Mouse (Mus musculus) stomach, postnatal 0 days (tissue): ENCODE data around the gene Ropn1l. TPM values are rescaled to one million over a fixed set of nuclear protein-coding genes. Genes with fewer than 3 reads are reported as not detected.

Experiments used
- ATAC-seq: fragments of 200-750 bp; cut with Nextera tagmentation; 2 replicates; pipeline ENCODE4 v1.8.0; 2017; ENCODE audit not compliant: low FRiP score, low TSS enrichment
- DNase-seq: peaks from one replicate; pipeline ENCODE4 v3.0.0-alpha.2; 2016; ENCODE audit warnings: low spot score
- H3K27ac ChIP-seq: fragments of 300-500 bp; sonication (generic); replicated peaks from 2 replicates; pipeline ENCODE4 v1.5.1; 2014; ENCODE audit warnings: mild to moderate bottlenecking, control low read depth
- H3K27me3 ChIP-seq: fragments of 300-500 bp; sonication (generic); 2 replicates; pipeline ENCODE4 v1.6.1; 2014; ENCODE audit warnings: low read length; ENCODE audit not compliant: control insufficient read depth, insufficient read depth
- H3K36me3 ChIP-seq: fragments of 300-500 bp; sonication (generic); 2 replicates; pipeline ENCODE4 v1.6.1; 2014; ENCODE audit warnings: low read length, mixed read lengths; ENCODE audit not compliant: control insufficient read depth, insufficient read depth
- H3K4me1 ChIP-seq: fragments of 300-500 bp; sonication (generic); replicated peaks from 2 replicates; pipeline ENCODE4 v1.6.1; 2014; ENCODE audit warnings: antibody characterized with exemption; ENCODE audit not compliant: control insufficient read depth, insufficient read depth
- H3K4me2 ChIP-seq: fragments of 300-500 bp; sonication (generic); replicated peaks from 2 replicates; pipeline ENCODE4 v1.6.1; 2014; ENCODE audit warnings: low read depth, mild to moderate bottlenecking, control low read depth, moderate library complexity
- H3K4me3 ChIP-seq: fragments of 300-500 bp; sonication (generic); 2 replicates; pipeline ENCODE4 v1.5.1; 2014; ENCODE audit warnings: low read depth, low read length, control low read depth
- H3K9ac ChIP-seq: fragments of 300-500 bp; sonication (generic); 2 replicates; pipeline ENCODE4 v1.6.1; 2014; ENCODE audit warnings: mild to moderate bottlenecking, low read length, control low read depth, mixed read lengths
- H3K9me3 ChIP-seq: fragments of 300-500 bp; sonication (generic); 2 replicates; pipeline ENCODE4 v1.6.1; 2016; ENCODE audit warnings: low read length; ENCODE audit not compliant: control insufficient read depth
- CTCF ChIP-seq: IDR thresholded peaks from 2 replicates; pipeline ENCODE4 v1.5.1; 2016; ENCODE audit warnings: antibody characterized with exemption, low read depth, mild to moderate bottlenecking, moderate library complexity
- EP300 ChIP-seq: optimal IDR thresholded peaks from 2 replicates; pipeline ENCODE3; 2016; ENCODE audit warnings: antibody characterized with exemption
- WGBS: fragments of 180-500 bp; shearing (Covaris S2); extraction: QIAGEN DNeasy Blood & Tissue Kit; methylation state at CpG from one replicate; pipeline ENCODE4 v1.1.7; 2014; 5-methylcytosine and 5-hydroxymethylcytosine counted together
- polyA plus RNA-seq: library from polyadenylated mRNA; unstranded; fragments of >200 nt; fragmentation: Nextera tagmentation; extraction: Ambion mirVana; gene quantifications from 2 replicates; pipeline ENCODE4 v1.2.1, GENCODE M21; 2015

Ropn1l gene
- polyA plus RNA-seq, 1 experiment from 2014 or later: 1.8 TPM

DNA sequence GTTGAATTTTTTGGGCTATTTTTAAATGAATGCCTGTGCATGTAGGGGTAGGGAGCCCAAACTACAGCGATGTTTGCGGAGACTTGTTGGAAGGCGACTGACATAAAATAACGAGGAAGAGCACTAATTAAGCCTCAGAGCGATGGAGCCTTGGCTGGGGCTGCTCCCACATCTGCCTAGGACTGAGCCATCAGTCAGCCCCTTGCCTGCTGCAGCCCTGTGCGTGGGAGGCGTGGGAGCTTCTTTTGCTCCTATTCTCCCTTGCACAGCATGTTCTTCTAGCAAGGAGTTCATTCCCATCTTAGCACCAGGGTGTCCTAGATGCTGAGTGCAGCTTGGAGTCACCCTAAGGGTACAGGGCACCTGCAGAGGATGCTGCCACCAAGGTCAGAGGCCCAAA is 60.8 kb downstream of the Ropn1l start:
- TF ChIP-seq EP300: no peak
- TF ChIP-seq CTCF: no peak
- WGBS: 80% methylated on average over 7 of the region's 7 CpGs
- H3K36me3 ChIP-seq: no peaks in the 10 kb centered on the region

DNA sequence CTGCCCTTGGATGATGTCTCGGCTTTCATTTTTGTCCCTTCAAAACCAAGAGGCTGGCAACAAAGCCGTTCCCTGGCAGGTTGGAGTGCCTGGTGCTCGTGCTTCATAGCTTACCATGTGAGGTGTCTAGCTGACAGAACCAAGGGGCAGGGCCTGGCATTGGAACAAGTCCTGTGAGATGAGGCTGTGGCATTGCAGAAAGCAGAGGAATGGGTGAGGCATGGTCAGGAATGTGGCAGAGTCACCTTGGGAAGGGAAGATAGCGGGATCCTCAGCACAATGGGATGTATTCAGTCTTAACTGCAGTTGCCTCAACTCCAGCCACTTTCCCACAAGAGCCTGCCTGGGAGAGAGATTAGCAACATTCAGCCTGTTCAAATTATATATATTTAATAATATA is 61.4 kb downstream of the Ropn1l start:
- Histone ChIP-seq H3K4me1 (no peaks in the 10 kb centered on the region), H3K4me3 (no peak overlapping the region), H3K9me3 (no peaks in the 10 kb centered on the region), H3K9ac (no peak overlapping the region), H3K27ac (no peak overlapping the region), H3K36me3 (no peaks in the 10 kb centered on the region), H3K27me3 (no peaks in the 10 kb centered on the region), H3K4me2 (no peak overlapping the region)
- 77% methylated on average over 4 of the region's 4 CpGs for WGBS
- no peak for DNase-seq
- ATAC-seq: no peak
- TF ChIP-seq CTCF: no peak
- TF ChIP-seq EP300: no peak

More for the DNA sequence above, 60.8 kb downstream of the Ropn1l start:
- Histone ChIP-seq H3K4me1 (no peaks in the 10 kb centered on the region), H3K4me2 (no peak overlapping the region), H3K9me3 (no peaks in the 10 kb centered on the region), H3K4me3 (no peak overlapping the region), H3K27me3 (no peaks in the 10 kb centered on the region), H3K9ac (no peak overlapping the region), H3K27ac (no peak overlapping the region)
- DNase-seq (no peak), ATAC-seq (no peak)

Other genes with a start within 250 kb of the Ropn1l start
- 114 and 120 TPM in 2 replicates for gene Dap, start 229.4 kb downstream of the Ropn1l start, polyA plus RNA-seq
- gene Ankrd33b, start 86.0 kb downstream of the Ropn1l start, polyA plus RNA-seq: 0.27 and 0.41 TPM in 2 replicates
- gene March6, start 77.3 kb upstream of the Ropn1l start, polyA plus RNA-seq: 12.6 and 12.9 TPM in 2 replicates
- 37.8 and 38.2 TPM in 2 replicates for gene Cmbl, start 111.7 kb upstream of the Ropn1l start, polyA plus RNA-seq
- gene Cct5, start 148.1 kb upstream of the Ropn1l start, polyA plus RNA-seq: 247 and 248 TPM in 2 replicates
- gene Fam173b, start 148.1 kb upstream of the Ropn1l start, polyA plus RNA-seq: 9.9 and 10.4 TPM in 2 replicates